Comparison of ENCODE assay signal across 28 mouse cellular contexts in genomic region chr12:112881301-112881815, GRCm38 (mm10). TPM values are rescaled to one million over a fixed set of nuclear protein-coding genes. Genes with fewer than 3 reads are reported as not detected.
DNase-seq lines count a peak whose midpoint lies in the region; ATAC-seq and TF ChIP-seq lines count a peak whose summit lies in the region.
"Had no signal": no experiment of that assay in that cellular context is flagged by ENCODE, and none has a peak within 500 bp of the region (broad histone marks: within the 10 kb centered on the region; RNA-seq: fewer than 3 reads in every experiment).

No protein-coding gene starts in this region.

- no peaks in the 10 kb centered on the region for H3K36me3 ChIP-seq in hindbrain, postnatal 0 days (ENCODE audit: insufficient read depth, low read length)
- no peaks in the 10 kb centered on the region for H3K36me3 ChIP-seq in hindbrain, embryonic 16.5 days (ENCODE audit: control insufficient read depth, insufficient read depth, low read length)
- H3K36me3 ChIP-seq: G1E; heart, embryonic 15.5 days; limb, embryonic 10.5 days; limb, embryonic 15.5 days; liver, embryonic 13.5 days; midbrain, embryonic 13.5 days had no signal

- no peaks in the 10 kb centered on the region for H3K9me3 ChIP-seq in hindbrain, postnatal 0 days (ENCODE audit: low read length)
- no peaks in the 10 kb centered on the region for H3K9me3 ChIP-seq in hindbrain, embryonic 16.5 days (ENCODE audit: control insufficient read depth, low read length)
- H3K9me3 ChIP-seq: forebrain, embryonic 13.5 days; G1E; heart, embryonic 15.5 days; limb, embryonic 10.5 days; limb, embryonic 15.5 days; liver, embryonic 13.5 days; midbrain, embryonic 13.5 days had no signal

- peaks cover 7% of the 10 kb centered on the region; the same call in 1 of the 2 replicates for H3K4me1 ChIP-seq in hindbrain, postnatal 0 days (ENCODE audit: insufficient read depth, low read length)
- H3K4me1 ChIP-seq in hindbrain, embryonic 16.5 days (ENCODE audit: control insufficient read depth, insufficient read depth, low read depth, low read length), result peaks cover 13% of the 10 kb centered on the region

- no peak overlapping the region for H3K27ac ChIP-seq in hindbrain, postnatal 0 days
- H3K27ac ChIP-seq in hindbrain, embryonic 16.5 days (ENCODE audit: low read depth, low read length), result no peak overlapping the region
- H3K27ac ChIP-seq: forebrain, embryonic 13.5 days; heart, embryonic 15.5 days; kidney, postnatal 0 days; limb, embryonic 15.5 days; liver, embryonic 13.5 days; macrophage; midbrain, embryonic 13.5 days had no signal

- no peak overlapping the region for H3K4me2 ChIP-seq in hindbrain, postnatal 0 days (ENCODE audit: low read depth, low read length)
- no peak overlapping the region for H3K4me2 ChIP-seq in hindbrain, embryonic 16.5 days (ENCODE audit: low read length)
- H3K4me2 ChIP-seq: forebrain, embryonic 13.5 days; heart, embryonic 15.5 days; limb, embryonic 15.5 days; liver, embryonic 13.5 days; midbrain, embryonic 13.5 days had no signal

- no peak overlapping the region for H3K4me3 ChIP-seq in hindbrain, postnatal 0 days (ENCODE audit: low read length)
- H3K4me3 ChIP-seq in hindbrain, embryonic 16.5 days (ENCODE audit: low read length), result no peak overlapping the region
- H3K4me3 ChIP-seq: forebrain, embryonic 13.5 days; heart, embryonic 15.5 days; limb, embryonic 10.5 days; limb, embryonic 15.5 days; liver, embryonic 13.5 days; midbrain, embryonic 13.5 days had no signal

- WGBS in hindbrain, postnatal 0 days, result 49% methylated on average over 6 of the region's 6 CpGs
- 76% methylated on average over 6 of the region's 6 CpGs for WGBS in hindbrain, embryonic 16.5 days

- ATAC-seq in hindbrain, postnatal 0 days, result no peak
- no peak for ATAC-seq in hindbrain, embryonic 16.5 days
- ATAC-seq: forebrain, embryonic 13.5 days; intestine, embryonic 16.5 days; midbrain, embryonic 13.5 days; Patski had no signal

- peak; percentile 67 to 73 for DNase-seq in cerebellum, postnatal 25 days
- no peak for DNase-seq in cerebellum, adult 8-10 months
- peak; percentile 25 for DNase-seq in hindbrain, postnatal 0 days (ENCODE audit: low spot score)
- DNase-seq in adipocyte (ENCODE audit: low spot score), result peak; percentile 39
- no peak for DNase-seq in spleen, postnatal 14 days (ENCODE audit: low spot score in 2 of 2)
- no peak for DNase-seq in layer of hippocampus, adult 9-11 months
- DNase-seq: adrenal gland, postnatal 14 days; kidney, adult 8-10 months; kidney, postnatal 4 days; liver, embryonic 13.5 days; lung, adult 18-20 months; thymus, adult 18-20 months; thymus, postnatal 25 days had no signal

- no peak overlapping the region for H3K9ac ChIP-seq in hindbrain, postnatal 0 days (replicated peaks; ENCODE audit: low read length)
- H3K9ac ChIP-seq in hindbrain, embryonic 16.5 days (ENCODE audit: low read depth, low read length), result no peak overlapping the region
- H3K9ac ChIP-seq: forebrain, embryonic 13.5 days; heart, embryonic 15.5 days; limb, embryonic 15.5 days; liver, embryonic 13.5 days; midbrain, embryonic 13.5 days had no signal

- no peak for TF ChIP-seq CTCF in hindbrain, postnatal 0 days (IDR thresholded peaks at IDR 0.05; ENCODE audit: low read depth)

- H3K27me3 ChIP-seq in hindbrain, postnatal 0 days (ENCODE audit: insufficient read depth, low read length), result peaks cover 26% of the 10 kb centered on the region
- H3K27me3 ChIP-seq in hindbrain, embryonic 16.5 days (replicated peaks; ENCODE audit: control insufficient read depth, insufficient read depth, low read length), result peaks cover 29% of the 10 kb centered on the region
- H3K27me3 ChIP-seq: Patski had no signal

RNA-seq across cellular contexts. Expression of gene Gpr132, which starts 13.3 kb away (rescaled TPM):
- 0.10 TPM in 1 of 2 replicates, not detected in the other for total RNA-seq in hindbrain, postnatal 0 days (2014; rRNA removed)
- polyA plus RNA-seq in hindbrain, postnatal 0 days (2015; fragmentation: Nextera tagmentation; extraction: Ambion mirVana), result 0.05 TPM in 1 of 2 replicates, not detected in the other
- polyA plus RNA-seq in hindbrain, embryonic 16.5 days (2015; fragmentation: Nextera tagmentation; extraction: Ambion mirVana), result 0.08 TPM in 1 of 2 replicates, not detected in the other
- total RNA-seq: gastrocnemius, adult 8-10 months; left cerebral cortex, postnatal 10 days had no signal
- polyA plus RNA-seq: forebrain, embryonic 13.5 days; hindbrain, embryonic 11.5 days; limb, embryonic 10.5 days; midbrain, embryonic 13.5 days; neural tube, embryonic 14.5 days; Patski had no signal

RNA-seq across cellular contexts. Expression of gene Jag2, which starts 48.2 kb away (rescaled TPM):
- 63.4 and 88.4 TPM in 2 replicates for total RNA-seq in hindbrain, postnatal 0 days (2014; rRNA removed)
- 7.7 and 8.5 TPM in 2 replicates for polyA plus RNA-seq in hindbrain, postnatal 0 days (2015; fragmentation: Nextera tagmentation; extraction: Ambion mirVana)
- polyA plus RNA-seq in hindbrain, embryonic 16.5 days (2015; fragmentation: Nextera tagmentation; extraction: Ambion mirVana), result 10.7 and 11.1 TPM in 2 replicates

RNA-seq across cellular contexts. Expression of gene Cdca4, which starts 52.1 kb away (rescaled TPM):
- 27.9 and 28.6 TPM in 2 replicates for total RNA-seq in hindbrain, postnatal 0 days (2014; rRNA removed)
- polyA plus RNA-seq in hindbrain, postnatal 0 days (2015; fragmentation: Nextera tagmentation; extraction: Ambion mirVana), result 23.6 and 25.2 TPM in 2 replicates
- 31.3 and 36.7 TPM in 2 replicates for polyA plus RNA-seq in hindbrain, embryonic 16.5 days (2015; fragmentation: Nextera tagmentation; extraction: Ambion mirVana)

Comparison
In these comparisons a context has a peak if more than half of its experiments do, and no peak if none do; other contexts are left out.
1. DNase-seq: peak in cerebellum, postnatal 25 days (2 of 2), hindbrain, postnatal 0 days (single experiment) and adipocyte (single experiment); none in cerebellum, adult 8-10 months (single experiment), spleen, postnatal 14 days (0 of 2) and layer of hippocampus, adult 9-11 months (single experiment).